Mouse (Mus musculus) liver, adult 2 months (tissue): Measurements from ENCODE around the gene Amotl2.

ENCODE experiments used
- CTCF ChIP-seq: fragments of 200-500 bp; IDR thresholded peaks from 2 replicates; pipeline ENCODE4 v1.5.1; 2011; ENCODE audit warnings: low read depth, low read length, control low read depth
- POLR2A ChIP-seq: fragments of 200-500 bp; IDR thresholded peaks from 2 replicates; pipeline ENCODE4 v1.6.1; 2011; ENCODE audit warnings: low read length, control low read depth; ENCODE audit not compliant: insufficient read depth; ENCODE audit errors: extremely low read depth

- TF ChIP-seq CTCF (no peak), POLR2A (no peak)
These were observed 45.1 kb downstream of the Amotl2 start for GRCm38 (mm10) chr9:102761599-102761998.
